Mouse (Mus musculus) ZHBTc4 (cell line): ENCODE measurements around the gene Zdhhc22.

Experiments used
- DNase-seq: peaks from one replicate; pipeline ENCODE4 v3.0.0-alpha.2; 2011; ENCODE audit warnings: low read depth, low spot score

Zdhhc22 gene

GRCm38 (mm10) chr12:86935692-86936282 lies 54.4 kb downstream of the Zdhhc22 start:
- DNase-seq, result no peak

DNA sequence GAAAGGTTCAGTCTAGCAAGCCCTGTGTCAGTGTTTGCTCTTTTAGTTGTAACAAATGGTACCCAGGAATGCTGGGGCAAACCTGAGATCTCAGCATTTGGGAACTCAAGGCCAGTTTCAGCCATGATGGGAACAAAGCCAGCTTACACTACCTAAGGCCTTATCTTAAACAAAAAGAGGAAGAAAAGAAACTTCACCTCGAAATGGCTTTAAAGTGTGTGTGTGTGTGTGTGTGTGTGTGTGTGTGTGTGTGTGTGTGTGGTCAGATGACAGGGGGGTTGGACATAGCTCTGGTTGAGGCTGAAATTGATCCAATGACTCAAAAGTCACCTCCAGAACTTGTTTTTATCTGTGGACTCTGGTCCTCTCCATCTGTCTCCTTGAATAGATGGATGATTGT lies 55.5 kb downstream of the Zdhhc22 start:
- no peak for DNase-seq

GRCm38 (mm10) chr12:86932575-86932952 lies 57.7 kb downstream of the Zdhhc22 start:
- peak; percentile 95 for DNase-seq

GRCm38 (mm10) chr12:86931919-86932574 lies 58.2 kb downstream of the Zdhhc22 start:
- peak; percentile 83 for DNase-seq

DNA sequence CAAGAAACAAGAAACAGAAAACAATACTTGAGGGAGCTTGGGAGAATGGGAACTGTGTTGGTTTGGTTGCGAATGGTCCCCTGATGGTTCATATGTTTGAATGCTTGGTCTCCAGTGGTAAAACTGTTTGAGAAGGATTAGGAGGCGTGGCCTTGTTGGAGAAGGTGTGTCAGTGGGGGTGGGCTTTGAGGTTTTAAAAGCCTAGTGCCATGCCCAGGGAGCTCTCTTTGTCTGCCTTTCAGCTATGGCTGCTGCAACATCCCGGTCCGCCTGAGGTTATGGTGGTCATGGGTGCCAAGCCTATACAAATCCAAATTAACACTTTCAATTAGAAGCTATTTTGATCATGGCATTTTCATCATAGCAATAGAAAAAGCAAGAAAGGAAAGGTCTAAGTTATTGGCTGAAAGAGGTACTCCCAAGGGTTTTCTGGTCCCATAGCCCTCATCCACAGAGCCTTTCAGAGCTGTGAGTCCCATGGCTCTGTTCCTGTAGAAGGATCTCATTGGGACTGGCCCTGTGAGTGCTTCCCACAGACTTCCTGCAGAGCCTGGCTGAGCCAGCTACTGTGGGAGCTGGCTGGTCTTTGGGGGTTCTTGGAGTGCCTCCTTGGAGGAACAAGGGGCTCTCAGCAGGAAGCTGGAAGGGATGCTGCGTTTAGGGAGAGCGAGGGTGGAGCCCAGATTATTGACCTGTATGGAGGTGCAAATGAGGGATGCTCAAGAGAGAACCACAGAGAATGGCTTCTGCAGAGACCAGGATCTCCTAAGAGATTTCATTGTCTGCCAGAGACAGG lies 59.1 kb downstream of the Zdhhc22 start:
- peak; percentile 88 for DNase-seq
